ENCODE assay signal across 16 mouse cellular contexts in the genomic region with DNA sequence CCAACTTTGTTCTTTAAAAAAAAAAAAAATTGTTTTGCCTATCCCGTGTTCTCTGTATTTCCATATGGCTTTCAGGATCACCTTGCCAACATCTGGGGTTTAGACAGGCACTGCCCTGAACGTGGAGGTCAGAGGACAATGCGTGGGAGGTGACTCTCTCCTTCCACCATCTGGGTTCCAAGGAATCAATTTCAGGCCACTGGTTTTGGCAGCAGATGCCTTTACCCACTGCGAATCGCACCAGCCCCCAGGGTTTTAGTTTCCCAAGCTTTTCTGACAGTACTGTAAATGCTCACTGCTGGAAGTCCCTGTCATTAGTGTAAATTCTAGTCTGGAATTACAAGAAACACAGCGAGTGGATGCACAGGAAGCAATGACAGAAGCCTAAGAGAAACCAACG.
"Had no signal": no experiment of that assay in that cellular context is flagged by ENCODE, and none has a peak within 500 bp of the region (broad histone marks: within the 10 kb centered on the region; RNA-seq: fewer than 3 reads in every experiment).

No protein-coding gene starts in this region.

- H3K9ac ChIP-seq: limb, embryonic 13.5 days; liver, embryonic 12.5 days; lung, embryonic 14.5 days; midbrain, embryonic 15.5 days; stomach, embryonic 15.5 days had no signal

- H3K9me3 ChIP-seq: limb, embryonic 13.5 days; liver, embryonic 12.5 days; midbrain, embryonic 15.5 days; stomach, embryonic 15.5 days had no signal

- H3K4me2 ChIP-seq: limb, embryonic 13.5 days; liver, embryonic 12.5 days; lung, embryonic 14.5 days; midbrain, embryonic 11.5 days; midbrain, embryonic 15.5 days; stomach, embryonic 15.5 days had no signal

- DNase-seq: kidney, adult 8-10 months; kidney, postnatal 25 days; layer of hippocampus, adult 9-11 months; layer of hippocampus, postnatal 36 days; lung, embryonic 14.5 days; lung, postnatal 10 days; lung, postnatal 4 days; right cerebral cortex, postnatal 14 days; thymus, adult 2 months; thymus, postnatal 25 days had no signal

- H3K4me3 ChIP-seq: limb, embryonic 13.5 days; liver, embryonic 12.5 days; midbrain, embryonic 15.5 days; stomach, embryonic 15.5 days had no signal

- H3K27ac ChIP-seq: limb, embryonic 13.5 days; liver, embryonic 12.5 days; midbrain, embryonic 15.5 days; stomach, embryonic 15.5 days had no signal

- H3K36me3 ChIP-seq: limb, embryonic 13.5 days; liver, embryonic 12.5 days; midbrain, embryonic 15.5 days; stomach, embryonic 15.5 days had no signal

- ATAC-seq: intestine, postnatal 0 days; liver, embryonic 12.5 days; midbrain, embryonic 15.5 days had no signal

- H3K27me3 ChIP-seq: limb, embryonic 13.5 days; liver, embryonic 12.5 days; midbrain, embryonic 15.5 days; stomach, embryonic 15.5 days had no signal
